Mouse (Mus musculus): ENCODE data around the gene Crat. TPM values are rescaled to one million over a fixed set of nuclear protein-coding genes. Genes with fewer than 3 reads are reported as not detected.

Crat gene
- polyA plus RNA-seq (2014; fragmentation: Illumina TruSeq; extraction: RNeasy Lipid Tissue Mini Kit (QIAGEN cat#74804); ENCODE audit: low read depth, low replicate concordance) = 104 TPM

GRCm38 (mm10) chr2:30415157-30415935, at the start of gene Crat:
Gene Crat (minus strand): TSS chr2:30415813.

GRCm38 (mm10) chr2:30415936-30416648, 479 bp upstream of the Crat start, which contains the start of gene Ptpa:
Gene Ptpa (plus strand): TSS chr2:30416039.

GRCm38 (mm10) chr2:30392114-30392576, 23.5 kb downstream of the Crat start, which contains the start of gene Dolpp1:
Gene Dolpp1 (plus strand): TSS chr2:30392254.

GRCm38 (mm10) chr2:30363773-30364650, 51.6 kb downstream of the Crat start, which contains the start of gene Miga2:
Gene Miga2 (plus strand): TSS chr2:30364233.

GRCm38 (mm10) chr2:30358533-30359531, 56.8 kb downstream of the Crat start, which contains the start of gene Sh3glb2:
Gene Sh3glb2 (minus strand): TSS chr2:30359337.

Other genes starting within 250 kb of the Crat start
- gene Endog, start 244.3 kb downstream of the Crat start, polyA plus RNA-seq (2014; fragmentation: Illumina TruSeq; extraction: RNeasy Lipid Tissue Mini Kit (QIAGEN cat#74804); ENCODE audit: low read depth, low replicate concordance) = 14.7 TPM
- gene Spout1, start 237.4 kb downstream of the Crat start, polyA plus RNA-seq (2014; fragmentation: Illumina TruSeq; extraction: RNeasy Lipid Tissue Mini Kit (QIAGEN cat#74804); ENCODE audit: low read depth, low replicate concordance) = 24.3 TPM
- 45.6 TPM for gene Kyat1, start 210.0 kb downstream of the Crat start, polyA plus RNA-seq (2014; fragmentation: Illumina TruSeq; extraction: RNeasy Lipid Tissue Mini Kit (QIAGEN cat#74804); ENCODE audit: low read depth, low replicate concordance)
- gene Lrrc8a, start 178.1 kb downstream of the Crat start, polyA plus RNA-seq (2014; fragmentation: Illumina TruSeq; extraction: RNeasy Lipid Tissue Mini Kit (QIAGEN cat#74804); ENCODE audit: low read depth, low replicate concordance) = 13.3 TPM
- gene Gm28035, start 175.2 kb downstream of the Crat start, polyA plus RNA-seq (2014; fragmentation: Illumina TruSeq; extraction: RNeasy Lipid Tissue Mini Kit (QIAGEN cat#74804); ENCODE audit: low read depth, low replicate concordance) = 2.3 TPM
- gene Phyhd1, start 149.6 kb downstream of the Crat start, polyA plus RNA-seq (2014; fragmentation: Illumina TruSeq; extraction: RNeasy Lipid Tissue Mini Kit (QIAGEN cat#74804); ENCODE audit: low read depth, low replicate concordance) = 56.8 TPM
- not detected for gene Gm28038, start 134.8 kb downstream of the Crat start, polyA plus RNA-seq (2014; fragmentation: Illumina TruSeq; extraction: RNeasy Lipid Tissue Mini Kit (QIAGEN cat#74804); ENCODE audit: low read depth, low replicate concordance)
- 34.9 TPM for gene Dolk, start 129.5 kb downstream of the Crat start, polyA plus RNA-seq (2014; fragmentation: Illumina TruSeq; extraction: RNeasy Lipid Tissue Mini Kit (QIAGEN cat#74804); ENCODE audit: low read depth, low replicate concordance)
- gene Nup188, start 129.4 kb downstream of the Crat start, polyA plus RNA-seq (2014; fragmentation: Illumina TruSeq; extraction: RNeasy Lipid Tissue Mini Kit (QIAGEN cat#74804); ENCODE audit: low read depth, low replicate concordance) = 21.8 TPM
- 208 TPM for gene Sh3glb2, start 56.5 kb downstream of the Crat start, polyA plus RNA-seq (2014; fragmentation: Illumina TruSeq; extraction: RNeasy Lipid Tissue Mini Kit (QIAGEN cat#74804); ENCODE audit: low read depth, low replicate concordance)
- gene Miga2, start 51.6 kb downstream of the Crat start, polyA plus RNA-seq (2014; fragmentation: Illumina TruSeq; extraction: RNeasy Lipid Tissue Mini Kit (QIAGEN cat#74804); ENCODE audit: low read depth, low replicate concordance) = 39.4 TPM
- 24.6 TPM for gene Dolpp1, start 23.6 kb downstream of the Crat start, polyA plus RNA-seq (2014; fragmentation: Illumina TruSeq; extraction: RNeasy Lipid Tissue Mini Kit (QIAGEN cat#74804); ENCODE audit: low read depth, low replicate concordance)
- gene Ptpa, start 226 bp upstream of the Crat start, polyA plus RNA-seq (2014; fragmentation: Illumina TruSeq; extraction: RNeasy Lipid Tissue Mini Kit (QIAGEN cat#74804); ENCODE audit: low read depth, low replicate concordance) = 140 TPM
- gene Ier5l, start 58.4 kb upstream of the Crat start, polyA plus RNA-seq (2014; fragmentation: Illumina TruSeq; extraction: RNeasy Lipid Tissue Mini Kit (QIAGEN cat#74804); ENCODE audit: low read depth, low replicate concordance) = 2.3 TPM
- gene Cstad, start 179.2 kb upstream of the Crat start, polyA plus RNA-seq (2014; fragmentation: Illumina TruSeq; extraction: RNeasy Lipid Tissue Mini Kit (QIAGEN cat#74804); ENCODE audit: low read depth, low replicate concordance) = 3.0 TPM